Mouse (Mus musculus) small intestine, adult 2 months (tissue): ENCODE data around the gene Lrrc40. TPM values are rescaled to one million over a fixed set of nuclear protein-coding genes. Genes with fewer than 3 reads are reported as not detected.
A peak's percentile ranks its signal among the peaks of the same experiment; 100 is the strongest.

Experiments
- H3K27ac ChIP-seq: fragments of 200-500 bp; 2 replicates; pipeline ENCODE4 v1.5.1; 2012; ENCODE audit warnings: low read depth, low read length, control low read depth, inconsistent platforms; ENCODE audit not compliant: insufficient read depth
- H3K27me3 ChIP-seq: fragments of 200-500 bp; 2 replicates; pipeline ENCODE4 v1.6.1; 2012; ENCODE audit warnings: mild to moderate bottlenecking, moderate library complexity, low read length, inconsistent platforms; ENCODE audit not compliant: control insufficient read depth, insufficient read depth
- H3K36me3 ChIP-seq: fragments of 200-500 bp; 2 replicates; pipeline ENCODE4 v1.6.1; 2012; ENCODE audit warnings: mild to moderate bottlenecking, low read length, control low read depth, inconsistent platforms; ENCODE audit not compliant: control insufficient read depth, insufficient read depth
- H3K4me1 ChIP-seq: fragments of 200-500 bp; 2 replicates; pipeline ENCODE4 v1.6.1; 2012; ENCODE audit warnings: low read length, inconsistent platforms, mixed read lengths; ENCODE audit not compliant: control insufficient read depth, insufficient read depth, insufficient read length
- H3K4me3 ChIP-seq: fragments of 200-500 bp; 2 replicates; pipeline ENCODE4 v1.5.1; 2012; ENCODE audit warnings: low read depth, mild to moderate bottlenecking, control low read depth, inconsistent platforms, low read length, moderate library complexity
- CTCF ChIP-seq: fragments of 200-500 bp; IDR thresholded peaks from 2 replicates; pipeline ENCODE4 v1.5.1; 2012; ENCODE audit warnings: low read depth, mild to moderate bottlenecking, control low read depth, inconsistent platforms, low read length, moderate library complexity, mixed read lengths; ENCODE audit not compliant: insufficient replicate concordance, insufficient read length; ENCODE audit errors: extremely low read depth
- POLR2A ChIP-seq: fragments of 200-500 bp; IDR thresholded peaks from 2 replicates; pipeline ENCODE4 v1.6.1; 2012; ENCODE audit warnings: low read depth, mild to moderate bottlenecking, control low read depth, inconsistent platforms, low read length, moderate library complexity
- WGBS: fragments of 180-500 bp; shearing (Covaris S2); methylation state at CpG from one replicate; pipeline ENCODE4 v1.1.7; 2018; 5-methylcytosine and 5-hydroxymethylcytosine counted together
- polyA plus RNA-seq: library from polyadenylated mRNA; depleted of rRNA; stranded (reverse); fragments of >200 nt; gene quantifications from 2 replicates; pipeline ENCODE4 v1.2.3, GENCODE M21; 2012

The Lrrc40 gene
- polyA plus RNA-seq, 1 experiment, result 1.4 TPM

DNA sequence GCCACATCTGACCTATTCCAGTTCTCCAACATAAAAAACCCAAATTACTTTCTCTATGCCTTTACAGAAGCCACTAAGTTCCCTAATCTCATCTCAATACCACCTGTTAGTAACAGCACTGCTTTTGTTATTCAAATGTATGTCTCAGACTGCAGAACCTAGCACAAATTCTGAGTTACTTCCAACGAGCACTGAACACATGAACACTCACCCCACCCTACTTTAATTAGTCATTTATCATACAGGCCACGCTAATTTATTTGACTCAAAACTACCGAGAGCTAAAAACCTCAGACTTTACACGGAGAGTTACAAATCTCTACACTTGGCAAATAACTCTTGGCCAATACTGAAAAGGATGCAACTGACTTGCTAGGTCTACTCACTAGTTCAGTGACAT lies 4.4 kb upstream of the Lrrc40 start:
- no peak overlapping the region; the same call in 1 of the 2 replicates for H3K4me3 ChIP-seq
- peak overlapping the region; percentile 89 for H3K27ac ChIP-seq
- TF ChIP-seq CTCF (no peak), POLR2A (no peak)
- peaks cover 2% of the 10 kb centered on the region for H3K36me3 ChIP-seq
- H3K27me3 ChIP-seq, result no peaks in the 10 kb centered on the region
- WGBS, result under 1% methylated on average over 4 of the region's 4 CpGs
- 0 out of 2 replicates have a peak, but pooled peaks cover 2% of the 10 kb centered on the region for H3K4me1 ChIP-seq

GRCm38 (mm10) chr3:158035866-158036265 lies 596 bp upstream of the Lrrc40 start:
- WGBS, result 1% methylated on average over 11 of the region's 11 CpGs

GRCm38 (mm10) chr3:158038106-158038505 lies 1.6 kb downstream of the Lrrc40 start:
- WGBS, result 69% methylated on average over 3 of the region's 3 CpGs
- TF ChIP-seq CTCF, result no peak
- TF ChIP-seq POLR2A, result no peak
- Histone ChIP-seq H3K4me3 (no peak overlapping the region), H3K27me3 (no peaks in the 10 kb centered on the region), H3K27ac (no peak overlapping the region), H3K4me1 (0 out of 2 replicates have a peak, but pooled peaks cover 2% of the 10 kb centered on the region), H3K36me3 (no peaks in the 10 kb centered on the region)

More at GRCm38 (mm10) chr3:158035866-158036265, 596 bp upstream of the Lrrc40 start:
- no peaks in the 10 kb centered on the region for H3K36me3 ChIP-seq
- no peak for TF ChIP-seq POLR2A
- TF ChIP-seq CTCF, result no peak
- no peaks in the 10 kb centered on the region for H3K27me3 ChIP-seq
- peak overlapping the region; percentile 92 for H3K27ac ChIP-seq
- peak overlapping the region; percentile 85 for H3K4me3 ChIP-seq
- H3K4me1 ChIP-seq, result 0 out of 2 replicates have a peak, but pooled peaks cover 2% of the 10 kb centered on the region

DNA sequence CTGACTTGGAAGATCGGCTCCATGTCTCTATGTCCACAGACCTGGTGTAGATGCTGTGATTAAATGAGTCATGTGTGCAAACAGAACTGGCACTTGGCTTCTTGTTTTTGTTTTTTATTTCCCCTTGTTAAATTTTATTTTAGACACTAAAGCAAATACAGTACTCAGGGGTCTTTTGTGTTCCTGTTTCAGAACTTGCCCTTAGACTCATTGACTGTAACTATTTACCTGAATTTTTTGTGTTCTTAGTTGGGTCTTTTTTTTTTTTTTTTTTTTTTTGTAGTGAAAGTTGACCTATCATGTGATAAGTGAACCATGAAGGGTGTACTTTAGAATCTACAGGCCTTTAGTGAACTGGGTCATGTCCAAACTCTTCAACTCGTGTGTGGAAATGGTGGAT lies 4.3 kb downstream of the Lrrc40 start:
- Histone ChIP-seq H3K4me1 (no peaks in the 10 kb centered on the region), H3K4me3 (no peak overlapping the region), H3K27ac (no peak overlapping the region), H3K36me3 (no peaks in the 10 kb centered on the region), H3K27me3 (no peaks in the 10 kb centered on the region)
- 66% methylated on average over 2 of the region's 2 CpGs for WGBS
- TF ChIP-seq POLR2A (no peak), CTCF (no peak)

- H3K4me1 ChIP-seq, result no peaks in the 10 kb centered on the region
- 91% methylated on average over 2 of the region's 2 CpGs for WGBS
- H3K27ac ChIP-seq, result no peak overlapping the region
- H3K4me3 ChIP-seq, result no peak overlapping the region
- H3K36me3 ChIP-seq, result peaks cover 11% of the 10 kb centered on the region
- no peaks in the 10 kb centered on the region for H3K27me3 ChIP-seq
- TF ChIP-seq POLR2A (no peak), CTCF (no peak)
These were observed 13.0 kb downstream of the Lrrc40 start for GRCm38 (mm10) chr3:158049508-158049907.

DNA sequence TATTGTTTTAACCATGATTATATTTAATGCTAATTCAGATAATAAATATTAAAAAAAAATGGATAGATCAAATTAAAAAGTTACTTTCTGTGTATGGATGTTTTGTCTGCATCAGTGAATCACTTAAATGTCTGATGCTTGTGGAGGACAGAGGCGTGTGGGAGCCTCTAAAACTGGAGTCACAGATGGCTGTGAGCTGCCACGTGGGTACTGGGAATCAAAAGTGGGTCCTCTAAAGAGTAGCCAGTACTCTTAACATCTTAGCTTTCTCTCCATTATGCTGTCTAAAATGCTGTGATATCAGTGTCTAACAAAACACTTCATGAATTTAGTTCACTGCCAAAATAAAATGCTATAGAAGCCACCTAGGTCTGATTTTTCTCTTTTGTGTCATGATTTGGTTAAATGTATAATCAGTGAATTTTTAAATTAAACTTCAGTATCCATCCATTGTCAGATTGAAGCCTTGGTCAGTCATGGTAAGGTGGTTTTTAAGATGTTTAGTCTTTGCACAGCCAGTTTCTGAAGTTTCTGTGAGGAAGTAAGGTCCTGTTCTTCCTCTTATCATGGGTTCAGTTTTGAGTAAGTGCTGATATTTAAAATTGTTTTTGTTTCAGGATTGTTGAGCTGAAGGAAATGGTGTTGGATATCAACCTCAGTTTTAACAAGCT lies 24.3 kb downstream of the Lrrc40 start:
- Histone ChIP-seq H3K27me3 (no peaks in the 10 kb centered on the region), H3K4me3 (no peak overlapping the region), H3K4me1 (no peaks in the 10 kb centered on the region), H3K36me3 (peaks cover 26% of the 10 kb centered on the region), H3K27ac (no peak overlapping the region)
- TF ChIP-seq POLR2A (no peak), CTCF (no peak)
- 86% methylated on average over 2 of the region's 2 CpGs for WGBS

GRCm38 (mm10) chr3:158061811-158062523 lies 25.5 kb downstream of the Lrrc40 start:
- Histone ChIP-seq H3K36me3 (peaks cover 20% of the 10 kb centered on the region), H3K4me1 (no peaks in the 10 kb centered on the region), H3K27me3 (no peaks in the 10 kb centered on the region), H3K4me3 (no peak overlapping the region), H3K27ac (peak overlapping the region; percentile 38; the same call in 1 of the 2 replicates)
- WGBS, result 85% methylated on average over 5 of the region's 5 CpGs
- TF ChIP-seq POLR2A, result no peak
- TF ChIP-seq CTCF, result no peak
